Mouse (Mus musculus) layer of hippocampus, postnatal 25 days (tissue): ENCODE results near the gene Synm. TPM values are rescaled to one million over a fixed set of nuclear protein-coding genes. Genes with fewer than 3 reads are reported as not detected.
A peak's percentile ranks its signal among the peaks of the same experiment; 100 is the strongest.

Experiments
- DNase-seq, 2 experiments: peaks; one replicate each; pipeline ENCODE4 v3.0.0; 2022; ENCODE audit warnings: mixed read lengths in 2 of 2, low spot score in 1 of 2; ENCODE audit errors: extremely low spot score in 1 of 2
- microRNA-seq, 2 experiments: library from miRNA; unstranded; fragments of <30 nt; microRNA quantifications; one replicate each; pipeline ENCODE4 v1.2.0; 2021
- total RNA-seq, 2 experiments: library from RNA; stranded (reverse); gene quantifications; 2 replicates each; pipeline ENCODE4 v1.2.3; 2021

The Synm gene
- total RNA-seq, 2 experiments from 2014 or later, result 18.9 to 19.5 TPM

- DNase-seq, result no peak
Observed at GRCm38 (mm10) chr7:67701252-67701914, 58.2 kb downstream of the Synm start.

- peak in 1 of 2 experiments; percentile 35 for DNase-seq
Observed at GRCm38 (mm10) chr7:67700846-67701245, 58.7 kb downstream of the Synm start.

GRCm38 (mm10) chr7:67699301-67699700 is 60.2 kb downstream of the Synm start:
- no peak for DNase-seq

GRCm38 (mm10) chr7:67697892-67698630 is 61.5 kb downstream of the Synm start:
- DNase-seq, result no peak

- no peak for DNase-seq
Observed at GRCm38 (mm10) chr7:67695906-67696305, 63.6 kb downstream of the Synm start.

- DNase-seq, result no peak
Observed at GRCm38 (mm10) chr7:67692791-67693538, 66.6 kb downstream of the Synm start.

GRCm38 (mm10) chr7:67692141-67692540 is 67.4 kb downstream of the Synm start:
- DNase-seq, result no peak

GRCm38 (mm10) chr7:67691036-67691435 is 68.5 kb downstream of the Synm start:
- no peak for DNase-seq

GRCm38 (mm10) chr7:67689793-67690192 is 69.7 kb downstream of the Synm start:
- DNase-seq, result no peak

- no peak for DNase-seq
Observed at GRCm38 (mm10) chr7:67688281-67688680, 71.3 kb downstream of the Synm start.

GRCm38 (mm10) chr7:67686545-67686944 is 73.0 kb downstream of the Synm start:
- DNase-seq, result no peak

GRCm38 (mm10) chr7:67683006-67683405 is 76.5 kb downstream of the Synm start:
- DNase-seq, result no peak

- no peak for DNase-seq
Observed at GRCm38 (mm10) chr7:67681078-67681477, 78.5 kb downstream of the Synm start.

Small RNAs within 50 kb of the gene (microRNA-seq; reads per million reads assigned to microRNA genes)
- 0 reads per million in 2 experiments for gene Gm23844

Other genes starting within 250 kb of the Synm start
- gene Lrrc28, start 114.5 kb downstream of the Synm start, total RNA-seq, result 10 to 100 TPM; 35.8 to 37.3 TPM
- 1 to 10 TPM; 6.2 to 6.3 TPM for gene Ttc23, start 112.3 kb downstream of the Synm start, total RNA-seq
- gene Igf1r, start 193.1 kb upstream of the Synm start, total RNA-seq, result 10 to 100 TPM; 32.5 to 38.4 TPM